Mouse (Mus musculus): ENCODE measurements around the gene Sema7a.
A peak's percentile ranks its signal among the peaks of the same experiment; 100 is the strongest.

Gene Sema7a

DNA sequence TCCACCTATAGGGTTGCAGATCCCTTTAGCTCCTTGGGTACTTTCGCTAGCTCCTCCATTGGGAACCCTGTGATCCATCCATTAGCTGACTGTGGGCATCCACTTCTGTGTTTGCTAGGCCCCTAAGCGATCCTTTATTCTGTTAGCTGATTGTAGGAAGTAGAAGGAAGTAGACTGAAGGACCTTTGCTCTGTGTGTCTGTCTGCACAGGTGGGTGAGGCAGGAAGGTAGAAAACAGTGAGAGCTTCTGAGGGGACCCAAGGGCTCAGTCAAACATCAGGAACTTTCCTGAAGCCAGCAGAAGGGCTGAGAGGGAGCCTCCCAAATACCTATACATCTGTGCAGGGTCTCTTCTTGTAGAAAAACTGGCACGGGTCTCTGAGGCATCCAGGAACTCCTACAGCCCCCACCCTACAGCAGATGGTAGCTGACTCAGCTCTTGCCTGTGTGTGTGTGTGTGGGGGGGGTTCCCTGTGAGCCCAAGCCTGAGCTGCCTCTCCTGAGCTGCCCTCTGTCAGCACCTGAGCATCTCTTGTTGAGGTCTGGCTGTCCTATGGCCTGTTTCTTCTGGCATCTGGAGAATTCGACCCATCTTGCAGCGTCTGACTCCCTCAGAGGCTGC is 35.4 kb downstream of the Sema7a start:
- DNase-seq (ENCODE audit: low spot score in 2 of 2): peak; percentile 44 to 46

DNA sequence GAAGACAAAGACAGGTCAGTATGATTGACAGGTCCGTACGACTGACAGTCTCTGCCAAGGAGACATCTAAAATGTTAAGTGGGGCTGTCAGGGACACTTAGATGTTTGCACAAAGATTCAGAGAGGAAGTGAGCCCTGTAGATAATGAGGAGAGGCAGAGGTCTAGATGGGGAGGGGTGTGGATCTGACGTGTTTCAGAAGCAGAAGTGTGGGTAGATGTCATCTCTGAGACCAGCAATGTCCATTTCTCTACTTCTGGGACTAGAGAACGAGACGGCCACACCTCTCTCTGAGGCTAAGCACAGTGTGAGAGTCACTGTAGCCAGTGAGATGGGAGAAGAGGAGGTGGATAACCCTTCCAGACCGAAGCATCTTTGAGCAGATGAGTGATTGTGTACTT is 38.1 kb downstream of the Sema7a start:
- no peak for DNase-seq (ENCODE audit: low spot score in 2 of 2)

DNA sequence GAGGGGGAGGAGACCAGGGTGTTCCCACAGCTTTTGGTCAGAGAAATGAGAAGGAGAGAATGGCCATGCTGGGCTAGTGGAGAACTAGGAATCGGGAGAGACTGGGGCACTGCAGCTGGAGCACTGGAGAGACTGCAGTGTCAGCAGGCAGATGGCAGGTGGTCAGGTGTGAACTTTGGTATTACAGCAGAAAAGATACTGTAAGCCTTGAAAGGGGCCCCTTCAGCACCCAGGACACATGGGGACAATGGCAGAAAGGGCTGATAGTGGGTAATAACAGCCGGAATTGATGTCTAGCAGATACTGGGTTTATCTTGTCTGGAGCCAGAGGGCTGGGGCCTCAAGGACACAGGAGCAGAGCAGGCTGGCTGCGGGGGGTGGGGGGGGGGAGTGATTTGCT is 38.9 kb downstream of the Sema7a start:
- DNase-seq (ENCODE audit: low spot score in 2 of 2): no peak

DNA sequence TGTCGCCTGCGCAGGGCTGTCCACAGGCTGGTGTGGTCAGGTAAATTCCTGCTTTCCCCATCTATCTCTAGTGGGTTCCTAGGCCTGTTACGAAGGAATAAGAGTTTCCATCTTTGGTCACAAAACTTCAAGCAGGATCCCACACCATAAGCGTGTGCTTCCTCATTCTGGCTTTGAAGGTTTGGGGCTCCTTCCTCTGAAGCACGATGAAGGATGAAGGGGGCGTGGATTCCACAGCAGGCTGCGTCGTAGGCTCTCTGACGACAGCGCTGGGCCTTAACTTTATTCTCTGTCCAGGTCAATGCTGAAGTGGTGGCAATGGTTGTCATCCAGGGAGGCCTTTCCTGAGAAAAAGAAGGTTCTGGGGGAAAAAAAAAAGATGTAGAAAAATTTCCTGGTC is 40.7 kb downstream of the Sema7a start:
- no peak for DNase-seq (ENCODE audit: low spot score in 2 of 2)

- DNase-seq (ENCODE audit: low spot score in 2 of 2): peak; percentile 73 to 79
Observed at GRCm38 (mm10) chr9:57985304-57985703, 45.4 kb downstream of the Sema7a start.

- no peak for DNase-seq (ENCODE audit: low spot score in 2 of 2)
Observed at GRCm38 (mm10) chr9:57986293-57986692, 46.4 kb downstream of the Sema7a start.

- no peak for DNase-seq (ENCODE audit: low spot score in 2 of 2)
Observed at GRCm38 (mm10) chr9:57988098-57988497, 48.2 kb downstream of the Sema7a start.

DNA sequence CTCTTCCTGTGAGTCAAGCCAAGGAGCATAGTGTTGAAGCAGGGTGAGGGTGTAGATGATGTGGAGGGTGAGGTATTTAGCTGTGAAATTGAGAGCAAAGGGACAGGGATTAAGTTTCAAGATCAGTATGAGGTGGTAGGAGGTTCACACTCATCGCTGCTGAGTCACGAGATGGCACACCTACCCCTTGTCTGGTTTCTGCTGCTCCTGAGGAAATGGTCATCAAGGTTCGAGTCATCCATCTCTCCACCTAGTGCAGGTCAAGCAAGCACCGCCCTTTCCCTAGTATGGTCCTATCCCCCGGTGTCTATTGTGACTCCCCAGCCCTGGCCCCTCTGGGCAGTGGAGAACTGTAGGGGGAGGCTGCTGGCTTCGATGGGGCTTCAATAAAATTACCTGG is 49.4 kb downstream of the Sema7a start:
- no peak for DNase-seq (ENCODE audit: low spot score in 2 of 2)

GRCm38 (mm10) chr9:57990438-57991110 is 50.7 kb downstream of the Sema7a start:
- DNase-seq (ENCODE audit: low spot score in 2 of 2): no peak

DNA sequence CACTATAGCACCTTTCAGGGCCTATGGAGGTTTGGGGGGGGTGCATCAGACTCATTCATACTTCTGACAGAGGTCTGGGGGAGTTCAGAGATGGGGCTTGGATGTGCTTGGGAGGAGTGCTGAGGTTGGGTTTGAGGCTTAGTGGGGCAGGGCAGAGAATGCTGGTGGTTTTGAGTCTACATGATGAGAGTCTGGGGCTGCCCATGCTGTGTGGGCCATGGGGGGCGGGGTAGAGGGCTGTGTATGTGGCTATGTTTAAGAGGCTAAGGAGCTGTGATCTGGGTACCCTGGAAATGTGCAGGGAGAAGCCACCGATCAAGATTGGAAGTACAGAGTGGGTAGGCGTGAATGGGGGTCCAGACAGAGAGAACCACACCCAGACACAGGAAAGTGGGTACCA is 52.1 kb downstream of the Sema7a start:
- DNase-seq (ENCODE audit: low spot score in 2 of 2): no peak

DNA sequence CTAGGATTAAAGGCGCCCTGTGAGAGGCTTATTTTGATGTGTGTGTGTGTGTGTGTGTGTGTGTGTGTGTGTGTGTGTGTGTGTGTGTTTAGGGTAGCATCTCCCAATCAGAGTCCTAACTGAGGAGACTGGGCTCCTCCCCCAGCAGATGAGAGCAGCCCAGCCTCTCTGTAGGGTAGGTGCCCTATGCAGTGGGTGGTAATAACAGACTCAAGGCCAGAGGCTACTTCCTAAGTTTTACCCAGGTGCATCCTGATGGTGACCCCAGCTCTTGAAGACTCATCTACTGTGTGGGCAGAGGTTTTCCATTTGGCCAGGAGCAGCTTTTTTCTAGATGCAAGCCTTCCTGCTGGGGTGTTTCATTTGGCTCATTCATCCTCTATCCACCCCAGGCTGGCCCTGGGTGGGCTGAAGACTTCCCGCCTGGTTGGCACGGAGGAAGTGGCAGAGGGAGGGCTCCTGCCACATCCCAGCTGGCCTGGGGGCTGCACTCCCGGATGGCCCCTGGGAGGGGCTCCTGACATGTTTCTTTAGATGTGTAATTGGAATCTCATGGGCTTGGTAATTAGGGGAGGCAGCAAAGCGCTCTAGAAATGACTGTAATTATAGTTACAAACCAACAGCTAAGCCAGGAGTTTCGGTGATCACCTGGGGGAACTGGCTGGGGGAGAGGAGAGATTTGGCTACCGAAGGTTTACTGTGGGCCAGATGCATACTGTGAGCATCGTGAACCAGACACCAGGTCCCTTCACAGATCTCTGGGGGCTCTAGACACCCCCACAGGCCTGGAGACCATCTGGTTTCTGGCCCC is 53.1 kb downstream of the Sema7a start:
- DNase-seq (ENCODE audit: low spot score in 2 of 2): no peak

DNA sequence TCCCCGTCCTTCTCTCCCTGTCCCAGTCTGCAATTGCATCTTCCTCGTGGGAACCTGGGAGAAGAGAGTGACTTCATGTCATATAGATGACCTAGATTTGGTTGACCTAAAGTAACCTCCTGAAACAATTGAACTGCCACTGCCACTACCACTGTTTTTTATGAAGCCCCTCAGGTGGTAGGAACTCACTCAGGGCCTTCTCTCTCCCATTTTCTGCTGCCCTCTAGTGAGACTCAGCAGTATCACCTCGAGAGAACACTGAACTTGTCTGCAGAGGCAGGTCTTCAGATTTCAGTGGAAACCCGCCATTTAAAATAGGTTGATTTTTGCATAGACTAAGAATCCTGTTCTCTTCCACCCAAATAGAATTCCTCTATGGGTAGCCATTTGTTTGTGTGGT is 55.4 kb downstream of the Sema7a start:
- DNase-seq (ENCODE audit: low spot score in 2 of 2): peak; percentile 31 to 47

DNA sequence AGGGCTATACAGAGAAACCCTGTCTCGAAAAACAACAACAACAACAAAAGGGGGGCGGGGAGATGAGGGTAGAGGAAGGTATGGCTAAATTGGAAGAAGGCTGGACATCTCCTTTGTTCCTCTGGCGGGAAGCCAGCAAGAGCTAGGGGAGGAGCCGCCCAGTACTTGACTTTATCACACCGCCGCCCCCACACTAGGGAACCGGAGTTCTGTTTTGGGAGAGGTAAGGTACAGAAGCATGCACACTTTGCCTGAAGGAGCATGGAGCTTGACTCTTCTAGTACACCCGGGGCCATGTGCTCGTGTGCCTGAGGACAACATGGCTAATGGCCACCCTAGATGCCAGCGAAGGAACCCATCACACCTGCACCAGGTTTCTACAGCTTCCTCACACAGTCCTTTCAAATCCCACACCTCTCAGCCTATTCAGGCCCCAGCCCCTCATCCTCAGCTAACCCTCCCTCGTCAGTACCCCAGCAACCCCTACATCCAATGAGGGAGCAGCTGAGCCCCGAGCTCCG is 57.7 kb downstream of the Sema7a start:
- DNase-seq (ENCODE audit: low spot score in 2 of 2): no peak

- peak; percentile 55 to 71 for DNase-seq (ENCODE audit: low spot score in 2 of 2)
Observed at GRCm38 (mm10) chr9:57998032-57998659, 58.2 kb downstream of the Sema7a start.

DNA sequence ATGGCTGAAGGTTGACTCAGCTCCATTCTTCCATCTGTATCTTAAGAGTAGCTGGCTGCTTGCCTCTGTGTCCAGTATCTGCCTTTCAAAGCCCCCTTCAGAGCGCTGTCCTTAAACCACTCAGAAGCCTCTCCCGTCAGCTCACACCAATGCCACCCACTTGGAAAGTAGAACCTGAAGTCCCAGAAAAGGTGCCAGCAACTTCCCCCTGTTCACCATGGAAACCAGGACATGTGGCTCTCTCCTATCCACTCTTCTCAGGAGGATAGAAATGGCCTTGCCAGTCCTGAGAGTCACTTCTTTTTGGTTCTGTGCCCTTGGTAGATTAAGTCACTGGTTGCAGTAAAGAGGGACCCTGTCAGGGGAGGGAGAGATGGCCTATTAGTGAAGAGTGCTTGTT is 58.8 kb downstream of the Sema7a start:
- no peak for DNase-seq (ENCODE audit: low spot score in 2 of 2)

- no peak for DNase-seq (ENCODE audit: low spot score in 2 of 2)
Observed at GRCm38 (mm10) chr9:57999676-58000075, 59.8 kb downstream of the Sema7a start.

DNA sequence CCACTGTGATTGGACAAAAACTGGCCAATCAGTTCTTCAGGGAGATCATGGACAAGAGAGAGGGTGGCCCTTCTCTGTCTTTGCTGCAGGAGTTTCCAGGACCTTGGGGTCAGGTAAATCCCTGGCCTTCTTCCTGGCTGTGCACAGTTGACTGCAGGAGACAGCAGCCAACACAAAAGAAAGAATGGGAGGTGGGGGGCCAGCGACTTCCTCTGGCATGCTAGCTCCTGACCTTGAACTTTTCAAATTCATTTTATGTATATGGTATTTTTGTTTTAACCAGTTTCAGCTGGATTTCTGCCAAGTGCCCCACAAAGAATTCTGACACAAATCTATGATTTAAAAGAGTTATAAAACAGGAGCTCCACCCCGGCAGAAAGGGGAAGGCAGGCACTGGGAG is 63.4 kb downstream of the Sema7a start:
- DNase-seq (ENCODE audit: low spot score in 2 of 2): no peak

- no peak for DNase-seq (ENCODE audit: low spot score in 2 of 2)
Observed at GRCm38 (mm10) chr9:58005753-58006461, 66.0 kb downstream of the Sema7a start, which contains the start of gene Cyp11a1. Gene Cyp11a1 (plus strand): TSS chr9:58006411.

GRCm38 (mm10) chr9:58008336-58009014 is 68.6 kb downstream of the Sema7a start:
- DNase-seq (ENCODE audit: low spot score in 2 of 2): no peak

DNA sequence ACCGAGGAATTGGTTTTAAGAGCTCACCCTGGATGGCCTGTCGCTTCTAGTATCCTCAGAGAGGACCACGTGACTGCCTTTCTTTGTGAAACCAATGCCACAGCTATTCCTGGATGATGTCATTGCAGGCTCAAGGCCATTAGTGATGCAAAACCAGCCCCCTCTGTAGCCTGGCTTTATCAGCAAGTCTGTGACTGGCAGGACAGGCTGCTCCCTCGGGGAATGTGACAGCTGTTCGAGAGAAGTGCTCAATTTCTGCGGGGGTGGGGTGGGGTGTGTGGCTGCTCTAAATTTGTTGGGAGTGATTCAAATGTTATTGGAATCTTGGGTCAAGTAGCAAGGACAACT is 69.1 kb downstream of the Sema7a start:
- DNase-seq (ENCODE audit: low spot score in 2 of 2): no peak

- DNase-seq (ENCODE audit: low spot score in 2 of 2): no peak
Observed at GRCm38 (mm10) chr9:58009588-58009987, 69.7 kb downstream of the Sema7a start.
